Mouse (Mus musculus) liver, postnatal 0 days (tissue): ENCODE data around the gene Nnat.

Experiments used
- CTCF ChIP-seq: sonication (generic); IDR thresholded peaks from 2 replicates; pipeline ENCODE4 v1.5.1; 2016; ENCODE audit warnings: antibody characterized with exemption, low read depth
- EP300 ChIP-seq: IDR thresholded peaks from 2 replicates; pipeline ENCODE4 v1.6.1; 2016; ENCODE audit warnings: antibody characterized with exemption, low read depth, mild to moderate bottlenecking

DNA sequence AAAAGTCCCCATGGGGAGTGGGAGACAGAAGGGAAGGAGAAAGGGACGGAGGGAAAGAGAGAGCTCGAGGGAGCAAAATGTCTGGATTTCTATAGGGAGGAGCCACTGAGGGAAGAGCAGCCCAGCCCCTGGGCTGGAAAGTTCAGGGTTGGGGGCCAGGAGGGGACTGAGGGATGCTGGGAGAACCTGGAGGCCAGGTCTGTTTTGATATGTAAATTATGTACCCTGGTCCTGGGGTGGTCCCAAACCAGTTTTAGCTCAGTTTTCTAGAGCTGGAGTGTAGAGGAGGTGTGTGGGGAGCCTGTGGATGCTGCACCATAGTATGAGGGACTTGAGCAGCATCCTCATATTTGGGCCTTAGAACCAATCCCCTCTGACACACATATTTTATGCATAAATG is 9.0 kb downstream of the Nnat start:
- TF ChIP-seq CTCF (no peak), EP300 (no peak)
